Mouse (Mus musculus): ENCODE measurements around the gene Atg13.

The Atg13 gene

GRCm38 (mm10) chr2:91689452-91689851 lies 20.9 kb downstream of the Atg13 start:
- DNase-seq: no peak

GRCm38 (mm10) chr2:91683919-91684318 lies 26.5 kb downstream of the Atg13 start:
- no peak for DNase-seq

- DNase-seq: peak; percentile 16
These were observed 27.5 kb downstream of the Atg13 start for GRCm38 (mm10) chr2:91682850-91683249.

- DNase-seq: no peak
These were observed 33.4 kb downstream of the Atg13 start for GRCm38 (mm10) chr2:91676961-91677360.

GRCm38 (mm10) chr2:91676420-91676819 lies 34.0 kb downstream of the Atg13 start:
- no peak for DNase-seq

- DNase-seq: no peak
These were observed 35.5 kb downstream of the Atg13 start for GRCm38 (mm10) chr2:91674895-91675294.

GRCm38 (mm10) chr2:91673587-91673986 lies 36.8 kb downstream of the Atg13 start:
- DNase-seq: no peak

- no peak for DNase-seq
These were observed 40.3 kb downstream of the Atg13 start for GRCm38 (mm10) chr2:91670038-91670437.

- no peak for DNase-seq
These were observed 41.0 kb downstream of the Atg13 start for GRCm38 (mm10) chr2:91669326-91669725.

- DNase-seq: no peak
These were observed 42.6 kb downstream of the Atg13 start for GRCm38 (mm10) chr2:91667747-91668146.

- no peak for DNase-seq
These were observed 43.9 kb downstream of the Atg13 start for GRCm38 (mm10) chr2:91666386-91666910.

- no peak for DNase-seq
These were observed 45.6 kb downstream of the Atg13 start for GRCm38 (mm10) chr2:91664780-91665179.

GRCm38 (mm10) chr2:91660981-91661380 lies 49.4 kb downstream of the Atg13 start:
- DNase-seq: no peak

GRCm38 (mm10) chr2:91659657-91660056 lies 50.7 kb downstream of the Atg13 start:
- no peak for DNase-seq

- DNase-seq: no peak
These were observed 53.6 kb downstream of the Atg13 start for GRCm38 (mm10) chr2:91656774-91657173.

GRCm38 (mm10) chr2:91655827-91656226 lies 54.5 kb downstream of the Atg13 start:
- no peak for DNase-seq

- DNase-seq: no peak
These were observed 55.0 kb downstream of the Atg13 start for GRCm38 (mm10) chr2:91655388-91655787.

GRCm38 (mm10) chr2:91652863-91653262 lies 57.5 kb downstream of the Atg13 start:
- no peak for DNase-seq

- DNase-seq: no peak
These were observed 58.7 kb downstream of the Atg13 start for GRCm38 (mm10) chr2:91651458-91652258.

GRCm38 (mm10) chr2:91650360-91650995 lies 59.9 kb downstream of the Atg13 start:
- DNase-seq: no peak

- DNase-seq: peak; percentile 96
These were observed 60.6 kb downstream of the Atg13 start, which contains the start of the genes Zfp408 and Arhgap1 for GRCm38 (mm10) chr2:91649553-91650359. Gene Zfp408 (minus strand): TSS chr2:91649791. Gene Arhgap1 (plus strand): TSS chr2:91649860.

GRCm38 (mm10) chr2:91649152-91649551 lies 61.2 kb downstream of the Atg13 start:
- DNase-seq: no peak

GRCm38 (mm10) chr2:91646733-91647132 lies 63.6 kb downstream of the Atg13 start:
- DNase-seq: peak; percentile 76
